Mouse (Mus musculus) embryonic fibroblast, embryonic 13.5 days (primary cell): ENCODE measurements at regions not wholly inside any gene's neighbourhood (a gene's known extent, or its start where the extent isn't known, plus 50 kb on each side); places are given as distances from the start of the nearest gene placed in this dataset.

ENCODE experiments used
- CTCF ChIP-seq: IDR thresholded peaks from 2 replicates; pipeline ENCODE4 v1.5.1; 2011; ENCODE audit warnings: mild to moderate bottlenecking, control low read depth, low read length, moderate library complexity, borderline replicate concordance; ENCODE audit not compliant: insufficient read depth
- POLR2A ChIP-seq: IDR thresholded peaks from 2 replicates; pipeline ENCODE4 v1.6.1; 2011; ENCODE audit warnings: low read depth, mild to moderate bottlenecking, control low read depth, low read length, moderate library complexity

DNA sequence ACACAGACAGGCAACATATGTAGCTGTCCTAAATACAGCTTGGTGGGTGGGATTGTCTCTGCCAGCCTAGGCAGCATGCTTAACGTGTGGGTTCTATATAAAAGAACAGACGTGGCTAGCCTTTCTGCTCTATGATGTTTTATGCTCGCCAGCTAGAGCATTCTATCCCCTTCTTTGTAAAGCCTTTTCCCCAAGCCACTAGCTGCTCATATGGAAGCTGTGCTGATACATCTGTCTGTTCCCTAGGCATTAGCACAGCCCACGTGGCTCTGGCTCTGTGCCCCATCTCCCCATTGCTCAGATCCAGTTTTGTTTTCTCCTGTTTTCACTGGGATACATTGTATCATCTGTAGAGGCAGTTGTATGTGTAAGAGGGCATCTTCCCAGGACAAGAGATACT lies 511.3 kb downstream of the Adam3 start:
- TF ChIP-seq POLR2A = no peak
- TF ChIP-seq CTCF = no peak
